Mouse (Mus musculus) cerebellum, adult 11 months (tissue): ENCODE measurements around the gene Adtrp.

Source experiments
- DNase-seq: peaks from one replicate; pipeline ENCODE4 v3.0.0; 2022

Adtrp gene

GRCm38 (mm10) chr13:41847516-41848126 lies at the start of gene Adtrp:
Gene Adtrp (minus strand): TSS chr13:41847684.
- no peak for DNase-seq

- no peak for DNase-seq
These were observed 44.5 kb upstream of the Adtrp start for GRCm38 (mm10) chr13:41892016-41892415.

- no peak for DNase-seq
These were observed 43.1 kb upstream of the Adtrp start for GRCm38 (mm10) chr13:41890618-41891017.

GRCm38 (mm10) chr13:41890111-41890600 lies 42.7 kb upstream of the Adtrp start:
- DNase-seq, result no peak

- DNase-seq, result no peak
These were observed 41.2 kb upstream of the Adtrp start for GRCm38 (mm10) chr13:41888644-41889043.

GRCm38 (mm10) chr13:41886120-41886519 lies 38.6 kb upstream of the Adtrp start:
- no peak for DNase-seq

- DNase-seq, result no peak
These were observed 36.3 kb upstream of the Adtrp start for GRCm38 (mm10) chr13:41883665-41884291.

GRCm38 (mm10) chr13:41881201-41881600 lies 33.7 kb upstream of the Adtrp start:
- DNase-seq, result no peak

GRCm38 (mm10) chr13:41880525-41880924 lies 33.0 kb upstream of the Adtrp start:
- no peak for DNase-seq

GRCm38 (mm10) chr13:41872686-41873085 lies 25.2 kb upstream of the Adtrp start:
- no peak for DNase-seq

- no peak for DNase-seq
These were observed 24.7 kb upstream of the Adtrp start for GRCm38 (mm10) chr13:41872161-41872562.

- DNase-seq, result no peak
These were observed 20.0 kb upstream of the Adtrp start for GRCm38 (mm10) chr13:41867533-41867932.

- DNase-seq, result no peak
These were observed 18.1 kb upstream of the Adtrp start for GRCm38 (mm10) chr13:41865575-41865974.

- no peak for DNase-seq
These were observed 17.6 kb upstream of the Adtrp start for GRCm38 (mm10) chr13:41865071-41865470.

- no peak for DNase-seq
These were observed 13.3 kb upstream of the Adtrp start for GRCm38 (mm10) chr13:41860603-41861405.

GRCm38 (mm10) chr13:41855206-41856185 lies 8.0 kb upstream of the Adtrp start:
- no peak for DNase-seq

- DNase-seq, result no peak
These were observed 3.4 kb upstream of the Adtrp start for GRCm38 (mm10) chr13:41850727-41851378.

- DNase-seq, result no peak
These were observed 968 bp downstream of the Adtrp start for GRCm38 (mm10) chr13:41846516-41846915.

GRCm38 (mm10) chr13:41845013-41845412 lies 2.5 kb downstream of the Adtrp start:
- DNase-seq, result no peak

- DNase-seq, result no peak
These were observed 3.4 kb downstream of the Adtrp start for GRCm38 (mm10) chr13:41844071-41844470.

- no peak for DNase-seq
These were observed 13.8 kb downstream of the Adtrp start for GRCm38 (mm10) chr13:41833614-41834139.

GRCm38 (mm10) chr13:41828296-41828754 lies 19.2 kb downstream of the Adtrp start:
- DNase-seq, result no peak
